Mouse (Mus musculus): Measurements from ENCODE around the gene Sgsm1.

DNA sequence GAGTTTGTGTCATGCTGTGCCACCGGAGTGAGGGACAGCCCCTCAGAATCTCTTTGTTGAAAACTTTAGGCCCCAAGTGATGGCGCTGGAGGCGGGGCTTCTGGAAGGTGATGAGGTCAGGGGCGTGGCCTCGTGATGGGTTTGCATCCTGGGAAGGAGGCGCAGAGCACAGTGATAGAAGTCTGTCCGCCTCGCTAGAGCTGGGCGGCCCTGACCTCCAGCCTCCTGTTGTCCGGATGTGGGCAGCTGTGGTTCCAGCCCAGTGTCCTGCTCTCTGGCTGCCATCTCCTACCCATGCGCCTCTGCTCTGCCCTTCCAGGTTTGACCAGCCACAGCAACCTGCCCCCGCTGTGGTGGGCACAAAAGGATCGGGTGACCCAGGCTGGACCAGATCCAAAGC lies 8.7 kb downstream of the Sgsm1 start:
- no peak for TF ChIP-seq CTCF (IDR thresholded peaks at IDR 0.05; ENCODE audit: extremely low read depth, insufficient read depth, insufficient read length, insufficient replicate concordance)
- TF ChIP-seq POLR2A (IDR thresholded peaks at IDR 0.05; ENCODE audit: low read depth, low read length): no peak
